27 mouse cellular contexts compared by ENCODE assay signal in genomic region chr3:106040306-106040705, GRCm38 (mm10). TPM values are rescaled to one million over a fixed set of nuclear protein-coding genes. Genes with fewer than 3 reads are reported as not detected.
"Had no signal": no experiment of that assay in that cellular context is flagged by ENCODE, and none has a peak within 500 bp of the region (broad histone marks: within the 10 kb centered on the region; RNA-seq: fewer than 3 reads in every experiment).

No protein-coding gene starts in this region.

- H3K36me3 ChIP-seq: kidney, embryonic 15.5 days; limb, embryonic 13.5 days; liver, embryonic 13.5 days; stomach, embryonic 15.5 days had no signal

- ATAC-seq: lung, postnatal 0 days had no signal

- DNase-seq: kidney, adult 11 months; kidney, adult 8-10 months; kidney, postnatal 10 days; kidney, postnatal 4 days; layer of hippocampus, adult 9-11 months; left cerebral cortex, postnatal 4 days; liver; liver, embryonic 13.5 days; lung, embryonic 14.5 days; midbrain, embryonic 14.5 days; right cerebral cortex, postnatal 4 days; thymus, postnatal 25 days had no signal

- H3K9me3 ChIP-seq: kidney, embryonic 15.5 days; limb, embryonic 13.5 days; liver, embryonic 13.5 days; megakaryocyte, embryonic 14.5 days; stomach, embryonic 15.5 days had no signal

- H3K4me1 ChIP-seq: kidney, embryonic 15.5 days; limb, embryonic 13.5 days; liver, embryonic 13.5 days; stomach, embryonic 15.5 days had no signal

- H3K4me3 ChIP-seq: kidney, embryonic 15.5 days; layer of hippocampus, adult 2 months; limb, embryonic 13.5 days; liver, embryonic 13.5 days; megakaryocyte, embryonic 14.5 days; stomach, embryonic 15.5 days had no signal

- H3K27me3 ChIP-seq: kidney, embryonic 15.5 days; limb, embryonic 13.5 days; liver, embryonic 13.5 days; megakaryocyte, embryonic 14.5 days; stomach, embryonic 15.5 days had no signal

- H3K27ac ChIP-seq: kidney, embryonic 15.5 days; layer of hippocampus, adult 2 months; limb, embryonic 13.5 days; liver, embryonic 13.5 days; macrophage; stomach, embryonic 15.5 days had no signal

- H3K9ac ChIP-seq: kidney, embryonic 15.5 days; limb, embryonic 13.5 days; liver, embryonic 13.5 days; lung, embryonic 14.5 days; stomach, embryonic 15.5 days had no signal

RNA-seq across cellular contexts. Expression of gene Chil5, which starts 7.7 kb away (rescaled TPM):
- total RNA-seq: layer of hippocampus, adult 2 months; layer of hippocampus, postnatal 25 days; left cerebral cortex, adult 8-10 months; left cerebral cortex, postnatal 14 days; left cerebral cortex, postnatal 4 days; midbrain, postnatal 0 days had no signal
- polyA plus RNA-seq: kidney, embryonic 15.5 days; limb, embryonic 13.5 days; liver, embryonic 13.5 days; liver, embryonic 16.5 days; lung, embryonic 14.5 days; macrophage; midbrain, embryonic 11.5 days; midbrain, embryonic 14.5 days; midbrain, postnatal 0 days; neural tube, embryonic 11.5 days; neural tube, embryonic 14.5 days; stomach, embryonic 15.5 days had no signal

RNA-seq across cellular contexts. Expression of gene Pifo, which starts 25.9 kb away (rescaled TPM):
- polyA plus RNA-seq: limb, embryonic 13.5 days; liver, embryonic 13.5 days; liver, embryonic 16.5 days; macrophage; neural tube, embryonic 11.5 days had no signal
